Mouse (Mus musculus): ENCODE data around the gene Zfp28. TPM values are rescaled to one million over a fixed set of nuclear protein-coding genes. Genes with fewer than 3 reads are reported as not detected.
A peak's percentile ranks its signal among the peaks of the same experiment; 100 is the strongest.

Gene Zfp28
- 10.2 and 10.4 TPM in 2 replicates for polyA plus RNA-seq (2014; fragmentation: Nextera tagmentation; extraction: Ambion mirVana)

DNA sequence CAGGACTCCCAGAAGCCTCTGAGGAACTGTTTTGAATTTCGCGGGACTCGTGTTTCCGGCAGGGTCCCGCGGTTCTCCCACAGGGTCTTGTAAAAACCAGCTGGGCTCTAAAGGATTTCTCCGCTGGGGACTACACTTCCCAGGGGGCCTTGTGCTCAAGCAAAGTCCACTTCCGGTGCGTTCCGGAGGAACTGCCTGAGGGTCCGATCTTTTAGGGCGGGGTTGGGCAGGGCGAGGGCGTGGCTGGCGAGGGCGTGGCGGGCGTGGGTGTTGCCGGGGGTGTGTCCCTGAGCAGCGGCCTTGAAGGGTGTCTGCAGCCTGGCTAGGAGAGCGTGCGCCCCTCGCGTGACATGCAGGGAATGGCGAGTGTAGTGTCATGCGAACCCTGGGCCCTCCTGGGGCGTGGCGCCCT lies at the start of gene Zfp28:
TSS of gene Zfp28 (plus strand) at position 252 of the 412 bp plus-strand sequence.
- no peak within 1 kb of the TSS for H3K27ac ChIP-seq (replicated peaks; ENCODE audit: low read depth, low read length)
- H3K36me3 ChIP-seq (ENCODE audit: control insufficient read depth, insufficient read depth, low read length), result no peaks in the 10 kb centered on the region
- peak; percentile 97 for DNase-seq (ENCODE audit: low spot score)
- H3K9ac ChIP-seq (ENCODE audit: low read length), result peak within 1 kb of the TSS; percentile 58
- no peaks in the 10 kb centered on the region for H3K27me3 ChIP-seq (ENCODE audit: control insufficient read depth, insufficient read depth, low read length)
- H3K9me3 ChIP-seq (ENCODE audit: control insufficient read depth, low read length), result no peaks in the 10 kb centered on the region
- peak; percentile 97 for ATAC-seq (ENCODE audit: insufficient number of reproducible peaks, low FRiP score, low TSS enrichment, low read depth)
- no peaks in the 10 kb centered on the region; the same call in 1 of the 2 replicates for H3K4me1 ChIP-seq (ENCODE audit: control insufficient read depth, insufficient read depth, low read length)
- peak within 1 kb of the TSS; percentile 68 for H3K4me2 ChIP-seq (ENCODE audit: low read depth, severe bottlenecking)
- 1% methylated on average over 28 of the region's 28 CpGs for WGBS
- H3K4me3 ChIP-seq (ENCODE audit: low read depth, low read length), result peak within 1 kb of the TSS; percentile 53

DNA sequence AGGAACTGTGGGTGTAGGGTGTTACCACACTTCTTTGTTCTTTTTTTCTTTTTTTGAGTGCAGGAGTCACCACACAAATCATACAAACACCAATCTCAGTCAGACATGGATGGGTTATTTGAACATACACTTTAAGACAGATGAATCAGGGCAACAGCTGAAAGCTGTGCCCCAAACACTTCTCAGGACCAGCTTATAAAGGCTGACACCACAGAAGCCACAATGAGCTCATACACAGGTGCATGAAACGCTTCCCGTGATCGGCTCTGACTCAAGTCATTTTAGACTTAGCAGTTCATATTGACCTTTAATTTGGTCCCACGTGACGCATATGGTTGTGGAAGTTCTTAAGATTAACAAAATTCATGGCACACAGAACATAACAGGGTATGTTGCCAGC lies 43.2 kb upstream of the Zfp28 start:
- ATAC-seq (ENCODE audit: insufficient number of reproducible peaks, low FRiP score, low TSS enrichment, low read depth), result no peak
- no peaks in the 10 kb centered on the region for H3K9me3 ChIP-seq (ENCODE audit: control insufficient read depth, low read length)
- no peaks in the 10 kb centered on the region for H3K4me1 ChIP-seq (ENCODE audit: control insufficient read depth, insufficient read depth, low read length)
- H3K4me2 ChIP-seq (ENCODE audit: low read depth, severe bottlenecking), result no peak overlapping the region
- H3K4me3 ChIP-seq (ENCODE audit: low read depth, low read length), result no peak overlapping the region
- H3K27ac ChIP-seq (replicated peaks; ENCODE audit: low read depth, low read length), result no peak overlapping the region
- H3K9ac ChIP-seq (ENCODE audit: low read length), result no peak overlapping the region
- no peak for DNase-seq (ENCODE audit: low spot score)
- H3K27me3 ChIP-seq (ENCODE audit: control insufficient read depth, insufficient read depth, low read length), result no peaks in the 10 kb centered on the region
- H3K36me3 ChIP-seq (ENCODE audit: control insufficient read depth, insufficient read depth, low read length), result no peaks in the 10 kb centered on the region
- 79% methylated on average over 5 of the region's 5 CpGs for WGBS

DNA sequence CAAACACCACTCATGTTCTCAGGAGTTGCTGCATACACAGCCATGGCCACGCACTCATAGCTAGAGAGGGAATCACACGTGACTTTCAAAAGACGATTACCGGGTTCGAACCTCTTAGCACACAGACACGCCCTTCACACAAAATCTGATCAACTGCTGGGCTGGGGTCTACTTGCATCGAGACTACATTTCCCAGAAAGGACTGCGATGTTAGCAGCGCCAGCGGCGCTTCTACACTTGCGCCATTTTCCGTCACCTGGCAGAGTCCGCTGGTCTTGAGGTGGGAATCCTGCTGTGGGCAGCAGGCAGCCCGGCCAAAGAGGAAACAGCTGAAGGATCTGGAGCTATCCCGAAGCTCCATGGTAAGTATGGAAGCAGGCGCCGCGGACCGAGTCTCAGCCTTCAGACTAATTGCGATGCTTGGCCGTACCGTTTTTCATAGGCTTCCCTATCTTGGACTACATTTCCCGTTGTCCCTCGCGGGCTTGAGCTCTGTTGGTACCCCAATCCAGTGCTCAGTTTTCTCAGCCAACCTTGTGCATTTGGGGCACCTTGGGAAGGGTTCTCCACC lies 39.5 kb upstream of the Zfp28 start, which contains the start of gene Gm3854:
TSS of gene Gm3854 (plus strand) at position 259 of the 571 bp plus-strand sequence.
- DNase-seq (ENCODE audit: low spot score) (peak; percentile 82), ATAC-seq (ENCODE audit: insufficient number of reproducible peaks, low FRiP score, low TSS enrichment, low read depth) (peak; percentile 88)
- Histone ChIP-seq H3K4me2 (ENCODE audit: low read depth, severe bottlenecking) (peak within 1 kb of the TSS; percentile 46), H3K4me3 (ENCODE audit: low read depth, low read length) (peak within 1 kb of the TSS; percentile 49), H3K9ac (ENCODE audit: low read length) (peak within 1 kb of the TSS; percentile 64), H3K4me1 (ENCODE audit: control insufficient read depth, insufficient read depth, low read length) (no peaks in the 10 kb centered on the region), H3K27me3 (ENCODE audit: control insufficient read depth, insufficient read depth, low read length) (no peaks in the 10 kb centered on the region), H3K27ac (replicated peaks; ENCODE audit: low read depth, low read length) (no peak within 1 kb of the TSS), H3K36me3 (ENCODE audit: control insufficient read depth, insufficient read depth, low read length) (no peaks in the 10 kb centered on the region), H3K9me3 (ENCODE audit: control insufficient read depth, low read length) (no peaks in the 10 kb centered on the region)
- under 1% methylated on average over 26 of the region's 26 CpGs for WGBS

DNA sequence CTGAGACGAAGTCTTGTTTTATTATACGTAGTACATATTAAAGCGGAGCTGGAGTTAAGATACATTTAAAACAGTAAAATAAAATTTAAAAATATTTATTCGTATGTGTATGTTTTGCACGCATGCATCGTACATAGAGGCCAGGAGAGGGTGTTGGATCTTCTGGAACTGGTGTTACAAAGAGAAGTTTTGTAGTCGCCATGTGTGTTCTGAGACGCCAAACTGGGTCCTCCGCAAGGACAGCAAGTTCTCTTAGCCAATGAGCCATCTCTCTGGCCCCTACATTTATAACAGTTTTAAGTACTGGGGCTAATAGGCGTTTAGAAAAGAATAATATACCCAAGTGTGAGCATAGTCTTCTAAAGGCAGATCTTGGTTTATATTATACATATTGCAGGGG lies 39.0 kb upstream of the Zfp28 start:
- Histone ChIP-seq H3K9me3 (ENCODE audit: control insufficient read depth, low read length) (no peaks in the 10 kb centered on the region), H3K4me1 (ENCODE audit: control insufficient read depth, insufficient read depth, low read length) (no peaks in the 10 kb centered on the region), H3K4me3 (ENCODE audit: low read depth, low read length) (peak overlapping the region; percentile 49), H3K36me3 (ENCODE audit: control insufficient read depth, insufficient read depth, low read length) (no peaks in the 10 kb centered on the region), H3K27me3 (ENCODE audit: control insufficient read depth, insufficient read depth, low read length) (no peaks in the 10 kb centered on the region), H3K4me2 (ENCODE audit: low read depth, severe bottlenecking) (peak overlapping the region; percentile 46), H3K27ac (replicated peaks; ENCODE audit: low read depth, low read length) (no peak overlapping the region), H3K9ac (ENCODE audit: low read length) (no peak overlapping the region)
- WGBS, result 37% methylated on average over 10 of the region's 10 CpGs
- DNase-seq (ENCODE audit: low spot score) (no peak), ATAC-seq (ENCODE audit: insufficient number of reproducible peaks, low FRiP score, low TSS enrichment, low read depth) (no peak; the same call in 1 of the 2 replicates)

DNA sequence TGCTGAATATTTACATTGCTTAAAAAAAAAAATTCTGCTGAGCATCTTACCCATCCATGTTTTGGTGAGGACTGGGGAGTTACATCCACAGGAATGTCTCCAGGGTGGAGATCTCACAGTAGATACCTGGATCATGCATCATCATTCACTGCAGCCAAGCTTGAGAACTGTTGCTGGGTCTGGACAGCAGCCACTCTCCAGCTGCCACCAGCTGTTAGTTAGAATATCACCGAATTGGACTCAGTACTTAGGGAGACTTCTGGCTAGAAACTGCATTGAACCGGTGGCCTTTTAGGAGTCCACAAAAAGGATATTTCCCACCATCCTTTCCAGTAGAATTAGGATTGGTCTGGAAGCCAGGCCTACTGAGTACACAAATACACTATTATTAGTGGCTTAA lies 25.0 kb upstream of the Zfp28 start:
- no peaks in the 10 kb centered on the region for H3K27me3 ChIP-seq (ENCODE audit: control insufficient read depth, insufficient read depth, low read length)

DNA sequence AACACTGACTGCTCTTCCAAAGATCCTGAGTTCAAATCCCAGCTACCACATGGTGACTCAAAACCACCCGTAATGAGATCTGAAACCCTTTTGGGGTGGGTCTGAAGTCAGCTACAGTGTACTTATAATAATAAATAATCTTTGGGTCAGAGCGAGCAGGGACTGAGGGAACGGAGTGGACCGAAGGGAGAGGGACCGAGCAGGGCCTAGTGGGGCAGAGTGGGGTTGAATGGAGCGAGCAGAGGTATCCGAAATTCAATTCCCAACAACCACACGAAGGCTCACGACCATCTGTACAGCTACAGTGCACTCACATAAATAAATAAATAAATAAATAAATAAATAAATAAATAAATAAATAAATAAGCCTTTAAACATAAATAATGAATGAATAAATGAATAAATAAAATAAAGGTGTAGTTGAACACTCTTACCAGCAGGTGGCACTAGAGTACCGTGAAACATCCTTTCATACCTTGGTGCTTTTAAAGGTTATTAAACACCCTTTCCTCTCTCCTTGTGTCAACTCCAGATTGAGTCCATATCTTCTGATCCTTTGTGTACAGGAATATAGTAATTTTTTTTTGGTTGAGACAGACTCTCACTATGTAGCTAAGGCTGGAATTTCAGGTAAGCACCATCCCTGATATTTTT lies 24.0 kb upstream of the Zfp28 start:
- H3K27me3 ChIP-seq (ENCODE audit: control insufficient read depth, insufficient read depth, low read length), result no peaks in the 10 kb centered on the region
- no peaks in the 10 kb centered on the region for H3K9me3 ChIP-seq (ENCODE audit: control insufficient read depth, low read length)
- no peaks in the 10 kb centered on the region for H3K4me1 ChIP-seq (ENCODE audit: control insufficient read depth, insufficient read depth, low read length)
- no peak overlapping the region for H3K4me3 ChIP-seq (ENCODE audit: low read depth, low read length)
- H3K27ac ChIP-seq (replicated peaks; ENCODE audit: low read depth, low read length), result no peak overlapping the region
- H3K36me3 ChIP-seq (ENCODE audit: control insufficient read depth, insufficient read depth, low read length), result no peaks in the 10 kb centered on the region
- H3K9ac ChIP-seq (ENCODE audit: low read length), result no peak overlapping the region
- DNase-seq (ENCODE audit: low spot score) (peak; percentile 58), ATAC-seq (ENCODE audit: insufficient number of reproducible peaks, low FRiP score, low TSS enrichment, low read depth) (no peak)
- no peak overlapping the region for H3K4me2 ChIP-seq (ENCODE audit: low read depth, severe bottlenecking)
- 53% methylated on average over 10 of the region's 10 CpGs for WGBS

More for the DNA sequence above, 25.0 kb upstream of the Zfp28 start:
- no peak for DNase-seq (ENCODE audit: low spot score)
- 65% methylated on average over 2 of the region's 2 CpGs for WGBS
- Histone ChIP-seq H3K9me3 (ENCODE audit: control insufficient read depth, low read length) (no peaks in the 10 kb centered on the region), H3K27ac (replicated peaks; ENCODE audit: low read depth, low read length) (no peak overlapping the region), H3K4me1 (ENCODE audit: control insufficient read depth, insufficient read depth, low read length) (no peaks in the 10 kb centered on the region), H3K4me3 (ENCODE audit: low read depth, low read length) (no peak overlapping the region), H3K4me2 (ENCODE audit: low read depth, severe bottlenecking) (no peak overlapping the region), H3K36me3 (ENCODE audit: control insufficient read depth, insufficient read depth, low read length) (no peaks in the 10 kb centered on the region), H3K9ac (ENCODE audit: low read length) (no peak overlapping the region)
- no peak for ATAC-seq (ENCODE audit: insufficient number of reproducible peaks, low FRiP score, low TSS enrichment, low read depth)

DNA sequence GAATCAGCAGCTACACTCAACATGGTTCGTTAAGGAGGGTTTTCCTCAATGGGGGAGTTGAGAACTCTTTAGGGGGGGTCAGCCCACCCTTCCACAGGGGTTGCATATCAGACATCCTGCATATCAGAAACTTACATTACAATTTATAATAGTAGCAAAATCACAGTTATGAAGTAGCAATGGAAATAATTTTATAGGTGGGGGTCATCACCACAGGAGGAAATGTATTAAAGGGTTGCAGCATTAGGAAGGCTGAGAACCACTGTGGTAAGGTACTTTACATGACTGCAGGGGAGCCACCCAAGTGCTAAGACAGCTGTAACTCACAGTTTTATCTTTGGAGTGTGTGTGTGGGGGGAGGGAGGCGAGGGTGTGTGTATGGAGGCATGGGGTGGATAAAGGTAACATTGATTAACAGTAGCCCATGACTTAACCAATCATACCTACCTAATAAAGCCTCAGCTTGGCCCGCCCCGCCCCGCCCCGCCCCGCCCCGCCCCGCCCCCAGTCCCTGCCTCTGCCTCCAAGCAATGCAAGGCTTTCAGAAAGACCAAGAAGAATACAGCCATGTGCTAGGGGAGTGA lies 22.5 kb upstream of the Zfp28 start:
- H3K9me3 ChIP-seq (ENCODE audit: control insufficient read depth, low read length), result no peaks in the 10 kb centered on the region
- no peak for ATAC-seq (ENCODE audit: insufficient number of reproducible peaks, low FRiP score, low TSS enrichment, low read depth)
- no peaks in the 10 kb centered on the region for H3K4me1 ChIP-seq (ENCODE audit: control insufficient read depth, insufficient read depth, low read length)
- no peak overlapping the region for H3K4me2 ChIP-seq (ENCODE audit: low read depth, severe bottlenecking)
- H3K36me3 ChIP-seq (ENCODE audit: control insufficient read depth, insufficient read depth, low read length), result no peaks in the 10 kb centered on the region
- H3K27me3 ChIP-seq (ENCODE audit: control insufficient read depth, insufficient read depth, low read length), result no peaks in the 10 kb centered on the region
- no peak overlapping the region for H3K27ac ChIP-seq (replicated peaks; ENCODE audit: low read depth, low read length)
- DNase-seq (ENCODE audit: low spot score), result no peak
- no peak overlapping the region for H3K4me3 ChIP-seq (ENCODE audit: low read depth, low read length)
- H3K9ac ChIP-seq (ENCODE audit: low read length), result no peak overlapping the region
- WGBS, result 13% methylated on average over 9 of the region's 9 CpGs

DNA sequence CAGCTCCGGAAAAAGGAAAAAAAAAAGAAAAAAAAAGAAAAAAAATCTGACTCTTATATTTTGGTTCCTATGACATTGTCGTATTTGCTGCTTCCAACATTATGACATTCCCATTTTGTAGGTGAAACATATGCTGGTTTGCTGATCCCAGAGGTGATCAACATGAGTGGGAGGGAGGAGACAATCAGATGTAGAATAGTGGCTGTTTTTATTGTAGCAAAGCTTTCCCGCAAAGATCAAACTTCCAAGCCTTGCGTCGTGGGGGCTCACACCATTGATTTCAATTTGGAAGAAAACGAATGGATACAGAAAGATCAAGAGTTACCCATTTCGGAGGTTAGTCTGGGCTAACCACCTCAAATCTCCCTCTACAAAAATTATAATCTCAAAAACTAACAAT lies 21.3 kb upstream of the Zfp28 start:
- H3K9ac ChIP-seq (ENCODE audit: low read length), result no peak overlapping the region
- peak overlapping the region; percentile 43 for H3K4me2 ChIP-seq (ENCODE audit: low read depth, severe bottlenecking)
- H3K27ac ChIP-seq (replicated peaks; ENCODE audit: low read depth, low read length), result no peak overlapping the region
- DNase-seq (ENCODE audit: low spot score) (no peak), ATAC-seq (ENCODE audit: insufficient number of reproducible peaks, low FRiP score, low TSS enrichment, low read depth) (no peak)
- H3K27me3 ChIP-seq (ENCODE audit: control insufficient read depth, insufficient read depth, low read length), result no peaks in the 10 kb centered on the region
- H3K4me1 ChIP-seq (ENCODE audit: control insufficient read depth, insufficient read depth, low read length), result no peaks in the 10 kb centered on the region
- peak overlapping the region; percentile 29 for H3K4me3 ChIP-seq (ENCODE audit: low read depth, low read length)
- H3K9me3 ChIP-seq (ENCODE audit: control insufficient read depth, low read length), result no peaks in the 10 kb centered on the region
- WGBS, result 27% methylated on average over 7 of the region's 7 CpGs
- H3K36me3 ChIP-seq (ENCODE audit: control insufficient read depth, insufficient read depth, low read length), result no peaks in the 10 kb centered on the region

All from limb, embryonic 11.5 days (tissue).